Mouse (Mus musculus) fat pad, adult 2 months (tissue): Measurements from ENCODE around the gene Sgms1.

ENCODE experiments used
- DNase-seq: peaks from one replicate; pipeline ENCODE4 v3.0.0-alpha.2; 2011; ENCODE audit warnings: low read depth, low spot score; ENCODE audit errors: extremely low read depth

Sgms1 gene

GRCm38 (mm10) chr19:32222083-32222482 lies 167.4 kb downstream of the Sgms1 start:
- no peak for DNase-seq

- DNase-seq, result no peak
Observed at GRCm38 (mm10) chr19:32220991-32221390, 168.5 kb downstream of the Sgms1 start.

GRCm38 (mm10) chr19:32216710-32217109 lies 172.8 kb downstream of the Sgms1 start:
- DNase-seq, result no peak

- no peak for DNase-seq
Observed at GRCm38 (mm10) chr19:32214905-32215806, 174.4 kb downstream of the Sgms1 start.

- DNase-seq, result no peak
Observed at GRCm38 (mm10) chr19:32213577-32213976, 175.9 kb downstream of the Sgms1 start.

- DNase-seq, result no peak
Observed at GRCm38 (mm10) chr19:32211293-32211585, 178.3 kb downstream of the Sgms1 start.

GRCm38 (mm10) chr19:32210450-32211292 lies 178.8 kb downstream of the Sgms1 start:
- DNase-seq, result no peak

- no peak for DNase-seq
Observed at GRCm38 (mm10) chr19:32210099-32210449, 179.4 kb downstream of the Sgms1 start.

GRCm38 (mm10) chr19:32202131-32203114 lies 187.1 kb downstream of the Sgms1 start:
- no peak for DNase-seq

GRCm38 (mm10) chr19:32199861-32200574 lies 189.5 kb downstream of the Sgms1 start:
- no peak for DNase-seq

GRCm38 (mm10) chr19:32199133-32199532 lies 190.4 kb downstream of the Sgms1 start:
- DNase-seq, result no peak

GRCm38 (mm10) chr19:32198494-32199106 lies 190.9 kb downstream of the Sgms1 start:
- DNase-seq, result no peak

GRCm38 (mm10) chr19:32196976-32197819 lies 192.3 kb downstream of the Sgms1 start:
- DNase-seq, result no peak

- DNase-seq, result peak; percentile 66
Observed at GRCm38 (mm10) chr19:32196222-32196621, 193.3 kb downstream of the Sgms1 start.

GRCm38 (mm10) chr19:32194863-32195262 lies 194.7 kb downstream of the Sgms1 start:
- DNase-seq, result no peak

GRCm38 (mm10) chr19:32194074-32194473 lies 195.4 kb downstream of the Sgms1 start:
- no peak for DNase-seq

- no peak for DNase-seq
Observed at GRCm38 (mm10) chr19:32191596-32191995, 197.9 kb downstream of the Sgms1 start.

GRCm38 (mm10) chr19:32189961-32190360 lies 199.6 kb downstream of the Sgms1 start:
- DNase-seq, result no peak

GRCm38 (mm10) chr19:32189036-32189436 lies 200.5 kb downstream of the Sgms1 start:
- DNase-seq, result no peak
